Mouse (Mus musculus) layer of hippocampus, postnatal 14 days (tissue): ENCODE results near the gene Gucy1b2. TPM values are rescaled to one million over a fixed set of nuclear protein-coding genes. Genes with fewer than 3 reads are reported as not detected.

Source experiments
- DNase-seq, 2 experiments: peaks; one replicate each; pipeline ENCODE4 v3.0.0; 2021 to 2022; ENCODE audit warnings: low spot score in 2 of 2, mixed read lengths in 1 of 2
- total RNA-seq, 2 experiments: library from RNA; stranded (reverse); gene quantifications; 2 replicates each; pipeline ENCODE4 v1.2.3; 2021

Gene Gucy1b2
- total RNA-seq, 2 experiments from 2014 or later, result 0.39 to 0.64 TPM

DNA sequence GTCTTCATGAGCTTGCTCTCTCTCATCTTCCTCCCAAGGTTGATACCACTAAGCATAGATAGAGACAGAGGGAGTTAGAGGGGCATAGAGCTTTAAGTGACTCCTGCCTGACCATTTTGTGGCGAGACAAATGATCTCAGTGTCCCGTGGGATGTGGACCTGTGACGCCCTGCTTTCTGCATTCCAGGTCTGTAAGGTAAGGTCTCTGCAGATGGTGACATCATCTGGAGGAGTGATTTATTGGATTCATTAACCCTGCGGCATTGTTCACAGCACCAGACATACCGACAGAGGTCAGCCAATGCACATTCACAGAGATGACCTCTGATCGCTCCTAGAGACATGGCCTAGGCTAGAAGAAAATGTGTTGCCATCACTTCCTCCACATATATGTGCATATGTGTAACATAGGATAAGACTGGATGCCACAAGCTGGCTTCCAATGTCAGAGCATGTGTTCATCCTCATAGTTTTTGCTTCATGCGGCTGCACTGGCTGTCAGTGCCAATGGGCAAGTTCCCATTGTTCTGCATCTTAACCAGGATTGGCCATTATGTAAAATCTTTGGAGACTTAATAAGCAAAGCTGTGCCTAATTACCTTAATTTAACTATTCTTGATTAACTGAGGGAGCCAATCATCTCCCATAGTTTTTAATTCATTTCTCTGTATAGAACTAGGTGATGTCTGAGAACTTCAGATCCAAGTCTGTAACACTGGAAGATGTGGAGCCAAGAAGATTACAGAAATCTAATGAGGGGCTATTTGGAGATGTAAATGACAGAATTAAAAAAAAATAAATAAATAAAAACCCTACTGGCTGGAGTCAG is 9.5 kb downstream of the Gucy1b2 start:
- DNase-seq, result no peak

DNA sequence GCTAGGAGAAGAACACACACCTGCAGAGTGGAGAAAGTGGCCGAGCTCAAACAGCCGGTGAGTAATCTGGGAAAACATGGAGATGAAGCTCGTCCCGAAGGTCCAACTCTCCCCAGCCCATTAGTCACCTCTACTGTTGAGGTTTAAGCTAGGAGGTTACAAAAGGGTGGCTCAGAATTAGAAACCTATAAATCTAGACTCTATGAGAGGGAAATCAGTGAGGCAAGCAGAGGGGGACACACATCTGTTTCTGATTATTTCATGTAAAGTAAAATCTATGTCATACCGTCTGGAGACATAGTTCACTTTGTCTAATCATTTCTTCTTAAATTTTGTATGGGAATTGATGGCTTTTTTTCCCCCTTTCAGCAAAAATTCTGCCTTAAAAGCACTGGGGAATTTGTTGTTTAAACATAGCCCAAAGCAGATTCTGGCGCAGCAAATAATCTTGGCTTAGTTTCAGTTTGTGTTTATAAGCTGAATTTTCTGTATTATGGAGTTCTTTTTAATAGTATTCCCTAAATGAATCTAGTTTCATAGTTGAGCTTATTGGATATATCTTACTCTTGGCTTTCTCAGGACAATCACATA is 12.2 kb downstream of the Gucy1b2 start:
- DNase-seq, result no peak

DNA sequence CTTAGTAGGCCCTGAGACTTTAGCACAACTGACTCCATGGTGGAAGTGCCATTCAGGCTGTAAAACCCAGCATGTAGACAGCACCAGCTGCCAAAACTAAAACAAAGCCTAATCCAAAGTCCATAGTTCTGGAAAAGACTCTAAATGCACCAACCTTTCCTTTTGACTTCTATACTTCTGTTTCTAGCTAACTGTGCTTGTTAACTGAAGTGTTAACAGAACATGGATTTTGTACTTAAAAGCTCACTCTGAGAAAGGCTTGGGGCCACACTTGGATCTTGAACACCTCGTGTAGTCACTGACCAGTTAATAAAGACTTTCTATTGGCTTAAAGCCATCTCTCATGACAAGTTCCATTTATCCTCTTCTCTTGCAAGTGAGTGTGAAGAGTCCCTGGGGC is 13.1 kb downstream of the Gucy1b2 start:
- no peak for DNase-seq

DNA sequence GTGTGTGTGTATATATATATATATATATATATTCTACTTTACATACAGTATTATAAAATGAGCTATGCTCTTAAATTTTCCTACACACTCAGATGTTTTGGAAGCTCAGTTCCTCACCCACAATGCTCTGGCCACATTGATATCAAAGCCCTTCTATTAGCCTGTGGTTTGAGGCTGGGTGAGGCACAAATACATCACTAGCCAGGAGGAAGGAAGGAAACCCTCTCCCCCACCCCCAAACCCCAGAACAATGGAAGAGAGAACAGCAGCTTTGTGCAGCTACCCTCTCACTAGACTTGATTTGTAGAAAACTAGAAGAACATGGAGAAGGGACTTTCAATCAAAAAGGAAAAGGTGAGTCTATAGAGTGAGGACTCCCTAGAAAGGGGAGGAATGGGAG is 16.1 kb downstream of the Gucy1b2 start:
- no peak for DNase-seq

DNA sequence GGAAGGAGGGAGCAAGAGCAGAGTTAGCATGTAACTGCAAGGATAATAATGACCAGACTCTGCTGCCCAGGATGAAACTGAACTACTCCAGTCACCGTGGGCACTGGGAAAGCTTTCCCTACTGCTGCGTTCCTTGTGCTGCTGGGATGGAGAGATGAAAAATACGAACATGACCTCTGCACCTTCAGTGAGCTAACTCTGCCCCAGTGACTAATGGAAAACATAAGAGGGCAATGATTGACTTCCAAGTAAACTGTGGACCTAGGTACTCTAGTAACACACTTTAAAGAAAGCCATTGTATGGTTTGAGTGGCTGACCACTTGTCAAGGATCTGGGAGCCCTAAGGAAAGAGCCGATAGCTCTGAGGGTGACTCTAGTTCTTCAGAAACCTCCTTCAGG is 17.9 kb downstream of the Gucy1b2 start:
- no peak for DNase-seq

DNA sequence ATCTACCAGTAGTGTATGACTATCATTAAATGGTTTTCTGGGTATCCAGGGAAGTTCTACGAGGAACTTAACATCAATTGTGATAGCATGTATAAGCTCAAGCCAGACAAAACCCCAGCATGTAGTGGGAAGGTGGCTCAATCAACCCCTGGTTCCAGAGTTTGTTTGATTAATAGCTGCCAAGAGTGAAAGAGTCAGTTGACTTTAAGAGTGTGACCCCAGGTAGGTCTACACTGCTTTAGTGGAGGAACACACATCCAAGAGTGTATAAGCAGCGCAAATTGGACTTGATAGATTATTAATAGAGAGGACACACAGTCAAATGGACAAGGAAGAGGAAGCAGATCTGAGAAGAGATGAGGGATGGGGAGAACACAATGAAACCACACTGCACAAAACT is 18.3 kb downstream of the Gucy1b2 start:
- no peak for DNase-seq

DNA sequence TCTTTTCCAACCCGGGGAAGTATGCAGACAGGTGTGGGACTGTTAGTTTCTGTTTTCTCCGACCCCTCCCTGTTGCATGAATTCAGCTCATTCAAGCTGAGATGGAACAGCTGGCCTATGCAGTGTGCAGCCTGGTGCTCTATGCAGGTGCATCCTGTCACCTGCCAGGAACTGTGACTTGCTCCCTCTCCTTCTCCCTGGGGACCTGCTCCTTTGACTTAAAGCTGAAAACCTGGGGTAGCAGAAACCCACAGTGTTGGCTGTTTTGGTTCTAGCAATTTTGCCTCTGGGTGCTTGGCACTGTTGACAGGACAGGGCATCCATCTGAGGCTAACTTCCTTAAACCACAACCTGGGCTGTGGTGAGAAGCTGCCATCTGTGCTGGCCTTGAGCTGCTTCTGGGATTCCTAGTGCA is 30.8 kb downstream of the Gucy1b2 start:
- no peak for DNase-seq

DNA sequence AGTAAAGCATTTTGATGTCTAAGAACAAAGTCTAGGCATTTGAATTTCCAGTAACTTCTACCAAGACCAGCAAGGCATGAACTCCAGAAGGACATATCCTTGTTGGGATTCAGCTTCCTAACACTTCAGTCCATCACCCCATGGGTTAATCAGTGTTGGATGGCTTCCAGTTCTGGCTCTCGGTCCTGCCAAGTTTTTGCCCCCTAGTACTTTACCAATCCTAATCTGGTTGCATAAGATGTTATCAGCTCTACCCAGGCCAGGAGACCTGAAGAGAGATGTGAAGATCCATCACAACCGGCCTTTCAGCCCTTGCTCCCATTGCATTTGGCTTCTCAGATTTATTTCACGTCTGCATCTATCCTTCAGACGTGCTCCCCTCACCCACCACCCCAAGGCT is 33.8 kb downstream of the Gucy1b2 start:
- no peak for DNase-seq

DNA sequence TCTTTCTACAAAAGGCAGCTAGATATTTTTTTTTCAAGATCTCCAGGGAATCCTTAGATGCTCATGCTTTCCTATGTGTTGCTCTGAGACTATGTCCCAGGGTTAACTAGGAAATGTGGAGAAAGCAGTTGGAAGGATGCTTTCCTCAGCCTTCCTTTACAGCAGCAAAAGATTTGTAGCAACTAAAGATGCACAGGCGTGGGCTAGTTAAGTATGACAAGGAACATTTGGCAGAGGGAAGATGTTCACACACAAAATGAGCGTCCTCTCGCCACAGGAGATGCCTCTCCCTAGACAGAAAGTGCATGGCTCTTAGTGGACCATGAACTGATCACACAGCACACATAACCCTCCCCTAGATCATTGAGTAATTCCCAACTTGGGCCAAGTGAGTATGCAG is 38.6 kb downstream of the Gucy1b2 start:
- DNase-seq, result no peak

DNA sequence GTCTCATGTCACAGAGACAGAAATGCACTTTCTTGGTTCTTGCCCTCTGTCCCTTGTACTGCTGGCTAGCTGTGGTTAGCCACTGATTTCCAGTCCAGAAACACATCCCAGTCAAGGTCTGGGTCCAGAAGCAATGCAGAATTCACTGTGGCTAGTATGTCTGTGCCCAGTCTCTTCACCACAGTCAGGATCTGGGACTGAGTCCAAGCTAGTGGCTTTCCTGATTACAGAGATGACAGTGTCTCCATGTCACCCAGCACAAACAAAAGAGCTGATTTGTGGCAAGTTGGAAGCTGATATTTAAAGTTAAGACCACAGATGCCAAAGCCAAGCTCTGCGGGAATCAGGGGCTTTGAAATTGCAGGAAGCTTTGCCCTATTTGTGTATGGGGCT is 39.4 kb downstream of the Gucy1b2 start:
- peak; percentile 29 to 75 for DNase-seq

DNA sequence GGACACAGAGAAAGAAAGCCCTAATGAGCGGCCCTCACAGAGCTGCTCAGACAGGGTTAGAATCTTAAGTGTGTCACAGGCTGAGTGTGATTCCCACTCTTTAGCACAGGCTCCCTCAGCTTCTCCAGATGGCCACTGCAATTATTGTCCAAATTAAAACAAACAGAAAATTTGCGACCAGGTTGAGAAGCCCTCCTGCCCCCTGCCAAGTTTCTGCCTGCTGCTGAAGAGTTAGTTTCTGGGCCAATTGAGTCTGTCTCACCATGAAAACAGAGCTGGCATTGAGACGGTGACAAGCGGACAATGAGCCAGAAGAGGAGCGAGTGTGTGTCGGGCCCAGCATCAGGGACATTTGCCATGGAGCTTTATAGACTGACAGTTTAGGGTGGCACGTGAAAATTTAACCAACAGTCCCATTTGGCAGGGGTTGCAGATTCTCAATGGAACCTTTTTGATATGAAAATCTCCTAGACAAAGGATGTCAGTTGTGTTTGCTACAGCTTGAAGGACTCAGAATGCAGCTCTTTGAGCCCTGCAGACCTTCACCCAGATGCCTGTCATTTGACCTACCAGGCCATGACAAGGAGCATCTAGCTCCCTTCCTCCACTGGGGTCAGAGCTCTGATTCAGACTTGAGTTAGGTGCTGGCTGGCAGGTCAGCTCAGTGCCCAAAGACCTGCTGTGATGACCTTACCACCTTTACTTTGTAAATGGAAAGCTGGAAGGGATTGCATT is 39.9 kb downstream of the Gucy1b2 start:
- peak; percentile 54 to 77 for DNase-seq

DNA sequence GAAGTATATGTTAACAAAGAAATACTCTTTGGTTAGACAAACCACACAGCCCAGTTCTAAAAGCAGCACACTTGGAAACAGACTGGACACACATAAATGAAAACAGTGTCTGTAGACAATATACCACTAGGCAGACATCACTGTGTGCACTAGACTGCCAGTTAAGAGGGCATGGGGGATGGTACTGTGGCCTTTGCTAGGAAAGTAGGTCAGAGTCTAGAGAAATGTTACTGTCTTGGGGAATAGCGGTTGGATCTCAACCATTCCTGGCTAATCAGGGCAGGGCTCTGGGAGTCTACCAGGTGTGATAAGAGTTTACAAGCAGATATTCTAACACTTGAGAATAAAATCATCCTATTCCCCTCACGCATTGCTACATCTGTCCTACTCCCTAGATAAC is 60.7 kb downstream of the Gucy1b2 start:
- no peak for DNase-seq

DNA sequence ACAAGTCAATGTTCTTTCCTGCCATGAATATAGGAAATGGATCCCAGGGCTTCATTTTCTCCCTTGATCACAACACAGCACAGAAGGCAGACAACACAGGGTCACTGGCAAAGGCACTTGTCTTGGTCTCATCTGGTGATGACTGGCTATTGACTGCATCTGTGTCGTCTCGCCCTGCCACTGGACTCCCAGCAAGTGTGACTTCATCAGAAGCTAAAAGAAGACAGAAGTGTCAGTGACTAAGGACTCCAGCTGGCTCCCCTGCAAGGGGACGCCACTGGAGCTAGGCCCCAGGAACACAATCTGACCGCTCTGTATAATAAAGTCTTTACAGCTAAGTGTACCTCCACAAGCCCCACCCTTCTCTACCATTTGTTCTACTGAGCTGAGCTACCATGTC is 63.3 kb downstream of the Gucy1b2 start:
- no peak for DNase-seq

DNA sequence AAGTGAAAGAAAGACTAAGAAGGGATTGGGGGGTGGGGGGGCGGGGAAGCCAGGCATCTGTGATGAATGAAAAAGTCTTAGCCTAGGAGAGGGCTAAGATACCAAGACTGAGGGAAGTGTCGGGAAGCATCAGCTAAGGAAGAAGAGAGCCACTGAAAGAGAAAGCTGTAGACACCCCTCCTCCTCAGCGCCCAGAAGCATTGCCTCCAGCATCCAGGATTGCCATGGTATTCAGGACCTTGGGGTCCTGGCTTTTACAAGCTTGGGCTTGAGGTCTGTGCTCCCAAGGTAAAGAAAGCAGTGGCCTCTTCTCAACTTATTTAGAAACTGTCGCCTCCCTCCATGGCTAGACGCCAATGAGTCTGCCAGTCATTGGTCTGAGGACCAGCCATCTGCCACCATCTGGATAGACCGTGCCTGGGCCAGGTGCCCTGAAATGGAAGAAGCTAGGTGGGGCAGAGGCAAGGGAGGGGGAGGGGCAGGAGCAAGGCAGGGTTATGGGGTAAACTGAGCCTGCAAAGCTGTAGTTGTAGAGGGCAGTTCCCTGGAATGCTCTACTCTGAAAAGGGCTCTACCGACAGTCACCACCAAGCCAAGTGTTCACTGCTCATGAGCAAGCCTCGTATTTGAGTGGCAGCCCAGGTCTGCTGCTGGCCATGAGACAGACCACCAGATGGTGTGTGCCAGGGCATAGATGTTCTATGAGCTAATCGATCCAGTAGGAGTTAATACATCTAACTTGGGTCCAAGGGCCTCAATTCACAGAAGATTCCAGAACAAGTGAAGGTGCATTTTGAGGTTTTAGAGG is 66.2 kb downstream of the Gucy1b2 start:
- DNase-seq, result peak in 1 of 2 experiments; percentile 14

DNA sequence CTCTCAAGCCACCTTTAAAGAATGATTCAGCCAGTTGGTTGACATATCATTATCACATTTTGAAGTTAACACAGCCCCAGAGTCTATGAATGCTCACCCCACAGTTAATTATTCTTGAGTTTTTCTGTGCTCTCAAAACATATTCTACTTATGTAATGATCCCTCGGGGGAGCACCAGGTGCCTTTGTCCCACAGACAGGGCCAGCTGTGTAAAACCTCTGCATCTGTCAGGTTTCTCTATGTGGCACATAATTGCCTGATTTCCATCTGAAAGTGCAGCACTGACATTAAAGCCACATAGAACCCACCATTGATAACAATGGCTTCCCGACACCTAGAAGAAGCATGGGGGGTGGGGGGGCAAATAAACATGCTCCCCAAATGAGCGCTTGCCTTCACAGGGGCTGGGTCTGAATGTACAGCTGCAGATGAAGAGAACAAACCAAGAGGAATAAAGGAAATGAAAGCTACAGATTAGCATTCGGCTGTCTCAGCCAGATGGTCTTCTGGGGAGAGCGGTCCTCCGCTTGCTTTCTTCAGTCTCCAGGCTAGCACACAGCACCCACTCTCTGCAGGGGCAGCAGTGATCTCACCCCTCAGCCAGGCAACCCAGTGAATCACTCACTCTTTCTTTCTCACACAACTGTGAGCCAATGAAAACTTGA is 66.9 kb downstream of the Gucy1b2 start:
- peak; percentile 24 to 30 for DNase-seq

DNA sequence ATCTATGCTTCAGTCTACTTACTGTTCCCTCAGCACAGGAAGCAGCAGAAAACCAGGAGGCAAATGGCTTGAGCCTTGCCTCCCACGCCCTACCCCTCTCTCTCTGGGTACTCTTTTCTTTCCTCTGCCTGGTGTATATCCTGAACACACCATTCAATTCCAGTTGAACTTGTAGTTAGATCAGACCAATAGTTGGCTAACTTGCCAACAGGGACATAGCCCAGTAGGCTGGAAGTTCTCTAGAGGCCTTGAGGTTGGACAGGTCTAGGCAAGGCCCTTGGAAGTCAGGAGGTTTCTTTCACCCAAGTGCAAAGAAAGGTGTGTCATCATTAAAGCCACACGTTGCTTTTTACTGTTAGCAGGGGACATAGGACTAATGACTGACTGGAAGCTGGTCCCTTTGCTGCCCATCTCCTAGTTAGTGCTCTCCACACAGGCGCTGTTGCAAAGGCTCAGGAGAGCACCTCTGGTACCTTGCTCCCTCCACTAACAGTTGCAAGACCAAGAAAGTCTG is 72.2 kb downstream of the Gucy1b2 start:
- no peak for DNase-seq

DNA sequence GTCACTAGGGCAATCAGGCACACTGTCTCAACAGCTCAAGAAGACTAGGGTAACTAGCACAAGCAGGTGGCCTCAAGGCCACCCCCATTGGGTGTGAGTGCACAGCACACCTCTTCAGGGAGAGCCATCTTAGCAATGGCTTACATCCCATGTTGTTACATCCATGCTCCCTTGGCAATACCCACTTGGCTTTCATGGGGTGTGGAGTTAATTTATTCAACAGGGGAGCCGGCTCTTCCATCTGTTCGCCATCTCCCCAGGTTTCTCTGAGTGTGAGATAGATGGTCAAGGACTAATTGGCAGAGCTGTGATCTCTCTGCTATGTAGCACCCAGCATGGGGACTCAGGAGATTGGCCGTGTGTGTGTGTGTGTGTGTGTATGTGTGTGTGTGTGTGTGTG is 73.0 kb downstream of the Gucy1b2 start:
- no peak for DNase-seq

DNA sequence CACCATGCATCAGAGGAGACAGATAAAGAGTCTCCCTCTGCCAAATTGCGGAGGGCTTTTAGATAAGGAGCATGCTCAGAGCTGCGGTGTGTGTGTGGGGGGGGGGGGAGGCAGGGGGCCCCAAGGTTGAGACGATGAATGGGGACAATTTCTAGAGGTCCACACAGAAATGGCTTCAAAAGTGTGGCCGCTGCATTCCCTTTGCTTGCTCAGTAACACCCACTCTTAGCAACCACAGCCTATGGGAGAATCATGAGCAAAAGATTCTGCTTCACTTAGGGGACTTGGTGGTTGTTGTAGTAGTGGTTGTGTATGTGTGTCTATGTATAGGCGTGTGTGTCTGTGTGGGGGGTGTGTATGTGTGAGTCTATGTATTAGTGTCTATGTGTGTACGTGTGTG is 75.5 kb downstream of the Gucy1b2 start:
- no peak for DNase-seq

DNA sequence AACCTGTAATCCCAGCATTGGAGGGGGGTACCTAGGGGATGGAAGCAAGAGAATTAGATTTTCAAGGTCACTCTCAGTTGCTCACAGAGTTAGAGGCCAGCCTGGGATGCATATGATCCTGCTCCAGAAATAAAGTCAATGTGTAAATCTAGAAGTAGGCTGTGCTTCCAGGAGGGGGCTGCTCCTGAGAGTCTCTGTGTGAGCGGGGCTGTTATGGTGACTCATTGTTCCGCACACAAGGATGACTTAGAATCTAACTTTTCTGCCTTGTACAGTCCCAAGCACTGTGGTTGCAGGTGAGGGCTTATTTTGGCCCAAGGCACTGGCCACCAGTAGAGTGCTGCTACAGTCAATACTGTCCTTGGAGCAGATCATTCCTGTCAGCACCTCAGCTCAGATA is 76.7 kb downstream of the Gucy1b2 start:
- no peak for DNase-seq

DNA sequence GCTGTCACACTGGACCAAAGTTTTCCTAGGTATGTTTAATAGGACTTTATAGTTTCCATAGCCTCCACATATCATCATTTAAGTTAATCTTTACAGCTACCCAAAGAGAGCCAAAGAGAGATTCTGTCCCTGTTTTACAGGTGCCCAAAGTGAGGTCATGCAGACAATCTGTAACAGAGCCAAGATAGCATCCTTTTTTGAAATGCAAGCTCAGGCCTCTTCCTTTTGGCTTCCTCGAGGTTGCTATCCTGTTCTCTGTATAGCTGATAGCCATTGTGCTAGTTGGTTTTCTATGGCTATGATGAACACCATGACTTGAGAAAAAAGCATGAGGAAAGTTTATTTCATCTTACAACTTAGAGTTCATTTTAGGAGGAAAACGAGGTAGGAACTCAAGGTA is 80.0 kb downstream of the Gucy1b2 start:
- no peak for DNase-seq

DNA sequence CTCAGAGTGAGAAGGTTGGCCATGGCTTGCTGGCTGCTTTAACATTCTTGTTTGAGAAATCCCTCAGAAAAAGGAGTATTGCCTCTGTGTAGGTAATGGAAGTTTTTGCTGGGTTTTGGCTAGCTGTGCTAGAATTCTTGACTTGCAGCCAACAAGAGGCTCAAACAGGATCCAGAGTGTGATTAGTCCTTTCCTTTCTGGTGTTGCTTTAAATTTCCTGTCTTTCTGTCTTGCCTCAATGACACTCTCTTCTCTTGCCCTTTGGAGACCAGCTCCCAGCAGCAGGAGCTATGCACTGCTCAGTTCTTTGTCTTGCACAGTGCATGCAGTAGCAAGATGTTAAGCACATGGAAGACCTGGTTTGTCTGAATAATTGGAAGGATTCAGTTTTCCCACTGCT is 80.4 kb downstream of the Gucy1b2 start:
- DNase-seq, result no peak
